Mouse (Mus musculus): ENCODE measurements at regions not wholly inside any gene's neighbourhood (a gene's known extent, or its start where the extent isn't known, plus 50 kb on each side); places are given as distances from the start of the nearest gene placed in this dataset.

DNA sequence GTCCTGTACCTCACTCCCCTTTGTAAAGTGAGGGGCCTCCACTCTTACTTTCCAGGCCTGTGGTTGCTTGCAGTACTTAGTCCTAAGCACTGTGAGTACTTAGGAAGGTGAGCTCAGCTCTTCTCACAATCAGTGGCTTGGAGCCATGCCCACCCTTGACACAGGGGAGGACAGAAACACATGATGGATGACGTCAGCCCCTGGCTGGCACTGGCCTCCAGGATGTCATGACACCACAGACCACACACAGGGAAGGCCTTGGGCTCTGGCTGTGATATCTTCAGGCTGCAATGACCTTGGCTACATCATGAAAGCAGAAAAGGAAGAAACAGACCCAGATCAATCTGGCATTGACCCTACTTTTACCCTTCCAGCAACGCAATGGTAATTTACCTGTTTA lies 113.0 kb upstream of the Zmiz1 start:
- TF ChIP-seq POLR2A (IDR thresholded peaks at IDR 0.05; ENCODE audit: borderline replicate concordance, extremely low read depth, insufficient read depth, insufficient read length, poor library complexity, severe bottlenecking) (no peak), CTCF (IDR thresholded peaks at IDR 0.05; ENCODE audit: borderline replicate concordance, extremely low read depth, insufficient read depth, insufficient read length) (no peak)

Measured in brain, embryonic 14.5 days (tissue).